Mouse (Mus musculus) G1E (cell line): Measurements from ENCODE around the gene Gm3285.

Experiments
- CTCF ChIP-seq: IDR thresholded peaks from 2 replicates; pipeline ENCODE4 v1.5.1; 2012; ENCODE audit warnings: low read depth, low read length, inconsistent platforms, mixed read lengths
- GATA1 ChIP-seq: IDR thresholded peaks from 2 replicates; pipeline ENCODE4 v1.6.1; 2012; ENCODE audit warnings: borderline replicate concordance, low read length, inconsistent platforms, mixed read lengths
- GATA2 ChIP-seq: IDR thresholded peaks from 2 replicates; pipeline ENCODE4 v1.6.1; 2012; ENCODE audit warnings: low read depth, low read length, inconsistent platforms, borderline replicate concordance
- TAL1 ChIP-seq: conservative IDR thresholded peaks from 2 replicates; pipeline ENCODE4 v1.6.1; 2012; ENCODE audit warnings: low read depth, low read length, inconsistent platforms, mixed read lengths

GRCm38 (mm10) chr10:77890987-77891565 is 29.3 kb downstream of the Gm3285 start:
- TF ChIP-seq CTCF (no peak), GATA1 (no peak), GATA2 (no peak), TAL1 (no peak)
